Mouse (Mus musculus) kidney, adult 2 months (tissue): ENCODE measurements around the gene Srpk2. TPM values are rescaled to one million over a fixed set of nuclear protein-coding genes. Genes with fewer than 3 reads are reported as not detected.
A peak's percentile ranks its signal among the peaks of the same experiment; 100 is the strongest.
"Not testable (repeated sequence)": the region's sequence is repeated elsewhere in the genome, so short reads cannot be mapped to it uniquely, and the experiment has no call there.

ENCODE experiments used
- DNase-seq: peaks from one replicate; pipeline ENCODE4 v3.0.0; 2021
- H3K27ac ChIP-seq: fragments of 200-500 bp; 2 replicates; pipeline ENCODE4 v1.5.1; 2012; ENCODE audit warnings: low read depth, low read length, control low read depth, inconsistent platforms; ENCODE audit not compliant: insufficient read depth
- H3K27me3 ChIP-seq: fragments of 200-500 bp; replicated peaks from 2 replicates; pipeline ENCODE4 v1.6.1; 2012; ENCODE audit warnings: mild to moderate bottlenecking, moderate library complexity, low read length, inconsistent platforms; ENCODE audit not compliant: control insufficient read depth, insufficient read depth
- H3K36me3 ChIP-seq: fragments of 200-500 bp; 2 replicates; pipeline ENCODE4 v1.6.1; 2012; ENCODE audit warnings: mild to moderate bottlenecking, moderate library complexity, low read length, inconsistent platforms; ENCODE audit not compliant: control insufficient read depth, insufficient read depth
- H3K4me1 ChIP-seq: fragments of 200-500 bp; 2 replicates; pipeline ENCODE4 v1.6.1; 2011; ENCODE audit warnings: low read length; ENCODE audit not compliant: control insufficient read depth, insufficient read depth
- H3K4me3 ChIP-seq: fragments of 200-500 bp; 2 replicates; pipeline ENCODE4 v1.5.1; 2011; ENCODE audit warnings: mild to moderate bottlenecking, low read depth, low read length, control low read depth; ENCODE audit not compliant: insufficient read depth
- CTCF ChIP-seq: fragments of 200-500 bp; conservative IDR thresholded peaks from 2 replicates; pipeline ENCODE4 v1.5.1; 2011; ENCODE audit warnings: low read depth, mild to moderate bottlenecking, control low read depth, low read length, moderate library complexity, mixed read lengths; ENCODE audit not compliant: insufficient read depth, insufficient read length
- POLR2A ChIP-seq: fragments of 200-500 bp; IDR thresholded peaks from one replicate; pipeline ENCODE4 v1.6.1; 2011; ENCODE audit warnings: low read depth, low read length, control low read depth
- WGBS: fragments of 180-500 bp; shearing (Covaris S2); methylation state at CpG from one replicate; pipeline ENCODE4 v1.1.7; 2018; 5-methylcytosine and 5-hydroxymethylcytosine counted together
- polyA plus RNA-seq: library from polyadenylated mRNA; depleted of rRNA; stranded (reverse); fragments of >200 nt; gene quantifications from 2 replicates; pipeline ENCODE4 v1.2.3, GENCODE M21; 2012

Srpk2 gene
- polyA plus RNA-seq, 1 experiment, result 6.6 TPM

DNA sequence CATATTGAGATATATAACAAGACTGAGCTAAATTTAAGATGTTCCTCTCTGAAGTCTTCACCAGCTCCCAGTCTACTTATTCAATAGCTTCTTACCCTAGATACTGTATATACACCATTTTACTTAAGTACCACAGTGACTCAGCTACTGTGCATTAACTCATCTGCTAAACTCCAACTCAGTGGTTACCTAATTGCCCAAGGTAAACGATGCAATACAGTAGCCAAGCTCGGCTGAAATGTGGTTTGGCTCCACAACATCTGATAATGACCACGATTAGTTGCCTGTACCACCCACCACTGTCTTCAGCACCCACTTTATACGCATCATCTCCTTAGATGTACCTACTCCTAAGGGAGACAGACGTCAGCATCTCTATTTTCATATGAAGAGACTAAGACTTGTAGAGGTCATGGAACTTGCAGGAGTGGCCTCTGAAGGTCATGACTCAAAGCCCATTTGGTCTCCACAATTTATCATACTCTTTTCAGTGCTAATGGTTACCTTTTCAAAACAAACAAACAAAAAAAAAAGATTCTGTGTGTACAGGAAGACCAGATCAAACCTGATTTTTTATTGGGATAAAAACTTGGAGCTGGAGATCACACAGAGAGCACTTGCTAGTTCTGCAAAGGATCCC is 88.0 kb downstream of the Srpk2 start:
- no peak for TF ChIP-seq CTCF
- no peak for TF ChIP-seq POLR2A
- 72% methylated on average over 5 of the region's 5 CpGs for WGBS
- no peak overlapping the region for H3K4me3 ChIP-seq
- no peak for DNase-seq
- H3K36me3 ChIP-seq, result no peaks in the 10 kb centered on the region
- H3K4me1 ChIP-seq, result peaks cover 15% of the 10 kb centered on the region
- H3K27me3 ChIP-seq, result no peaks in the 10 kb centered on the region
- no peak overlapping the region for H3K27ac ChIP-seq

DNA sequence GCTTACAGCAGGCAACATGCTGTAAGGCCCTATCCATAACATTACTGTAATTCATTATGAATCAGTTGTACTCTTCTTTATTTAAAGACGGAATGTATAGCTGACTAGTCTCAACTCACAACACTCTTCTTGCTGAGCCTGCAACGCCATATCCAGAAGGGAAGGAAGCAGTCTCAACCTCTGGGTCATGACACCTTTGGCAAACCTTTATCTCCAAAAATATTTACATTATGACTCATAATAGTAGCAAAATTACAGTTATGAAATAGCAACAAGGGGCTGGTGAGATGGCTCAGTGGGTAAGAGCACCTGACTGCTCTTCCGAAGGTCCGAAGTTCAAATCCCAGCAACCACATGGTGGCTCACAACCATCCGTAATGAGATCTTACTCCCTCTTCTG is 94.1 kb downstream of the Srpk2 start:
- H3K27ac ChIP-seq, DNase-seq, H3K36me3 ChIP-seq, H3K4me3 ChIP-seq, H3K4me1 ChIP-seq, H3K27me3 ChIP-seq: not testable (repeated sequence)
- WGBS, result 87% methylated on average over 5 of the region's 5 CpGs

DNA sequence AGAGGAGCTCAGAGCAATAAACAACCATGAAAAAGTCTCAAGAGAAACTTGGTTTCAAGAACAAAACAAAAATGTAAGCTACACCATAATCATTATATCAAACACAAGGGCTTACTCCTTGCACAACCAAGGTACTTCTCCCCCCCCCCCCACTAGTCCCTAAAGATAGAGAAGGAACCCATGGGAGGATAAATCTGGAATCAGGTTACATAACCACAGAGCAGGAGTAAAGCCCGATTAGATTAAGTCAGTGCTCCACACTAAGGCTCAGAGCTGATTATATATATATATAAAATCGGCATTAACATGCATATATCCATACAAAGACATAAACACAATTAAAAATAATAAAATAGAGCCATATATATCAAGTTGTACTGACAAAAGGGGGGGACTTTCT is 96.8 kb downstream of the Srpk2 start:
- no peak for TF ChIP-seq CTCF
- TF ChIP-seq POLR2A, result no peak
- Histone ChIP-seq H3K27me3 (0 out of 2 replicates have a peak, but pooled peaks cover 1% of the 10 kb centered on the region), H3K4me3 (no peak overlapping the region), H3K4me1 (no peaks in the 10 kb centered on the region), H3K36me3 (no peaks in the 10 kb centered on the region), H3K27ac (no peak overlapping the region)
- WGBS, result 66% methylated on average over 2 of the region's 2 CpGs
- no peak for DNase-seq

DNA sequence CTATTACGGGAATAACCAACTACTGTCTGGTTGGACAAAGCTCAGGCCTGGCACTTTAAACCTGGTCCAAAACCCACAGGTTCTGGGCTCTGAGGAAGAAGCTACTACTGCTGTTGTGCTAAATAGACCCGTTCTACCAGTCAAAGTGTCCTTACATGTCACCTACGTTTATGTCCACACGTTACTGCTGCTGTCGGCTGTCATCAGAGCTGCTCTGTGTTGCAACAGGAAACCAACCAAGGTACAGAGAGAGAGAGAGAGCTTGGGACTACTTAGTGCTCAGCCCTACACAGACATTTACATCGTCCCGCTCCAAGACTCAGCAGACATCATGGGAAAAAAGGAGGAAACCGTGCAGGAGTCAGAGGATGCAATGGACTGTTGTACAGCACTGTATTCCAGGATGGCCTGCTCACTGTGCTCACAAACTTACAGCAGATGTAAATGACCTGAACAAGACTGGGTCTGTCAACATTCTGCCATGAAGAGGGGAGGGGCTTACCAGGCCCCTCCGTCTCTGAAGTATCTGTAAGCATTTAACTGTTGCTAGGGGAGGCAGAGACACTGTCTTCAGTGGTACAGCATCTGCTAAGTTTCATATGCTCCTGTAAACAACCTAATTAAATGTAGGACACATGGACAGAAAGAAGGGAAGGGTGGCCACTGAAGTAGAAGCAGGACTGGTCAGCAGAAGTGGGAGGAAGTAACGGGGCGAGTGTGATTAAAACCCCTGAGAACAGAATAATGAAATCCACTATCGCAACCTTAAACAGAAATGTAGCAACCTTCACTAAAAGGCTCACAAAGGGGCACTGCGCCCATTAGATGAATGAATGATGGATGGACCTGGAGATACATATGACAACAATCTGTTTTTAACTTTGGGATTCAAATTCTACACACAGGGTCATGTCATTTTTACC is 97.6 kb downstream of the Srpk2 start:
- 94% methylated on average over 13 of the region's 13 CpGs for WGBS
- no peak overlapping the region for H3K27ac ChIP-seq
- no peaks in the 10 kb centered on the region for H3K36me3 ChIP-seq
- no peak for TF ChIP-seq CTCF
- no peak for TF ChIP-seq POLR2A
- H3K4me3 ChIP-seq, result no peak overlapping the region
- DNase-seq, result no peak
- H3K27me3 ChIP-seq, result 0 out of 2 replicates have a peak, but pooled peaks cover 1% of the 10 kb centered on the region
- no peaks in the 10 kb centered on the region for H3K4me1 ChIP-seq

DNA sequence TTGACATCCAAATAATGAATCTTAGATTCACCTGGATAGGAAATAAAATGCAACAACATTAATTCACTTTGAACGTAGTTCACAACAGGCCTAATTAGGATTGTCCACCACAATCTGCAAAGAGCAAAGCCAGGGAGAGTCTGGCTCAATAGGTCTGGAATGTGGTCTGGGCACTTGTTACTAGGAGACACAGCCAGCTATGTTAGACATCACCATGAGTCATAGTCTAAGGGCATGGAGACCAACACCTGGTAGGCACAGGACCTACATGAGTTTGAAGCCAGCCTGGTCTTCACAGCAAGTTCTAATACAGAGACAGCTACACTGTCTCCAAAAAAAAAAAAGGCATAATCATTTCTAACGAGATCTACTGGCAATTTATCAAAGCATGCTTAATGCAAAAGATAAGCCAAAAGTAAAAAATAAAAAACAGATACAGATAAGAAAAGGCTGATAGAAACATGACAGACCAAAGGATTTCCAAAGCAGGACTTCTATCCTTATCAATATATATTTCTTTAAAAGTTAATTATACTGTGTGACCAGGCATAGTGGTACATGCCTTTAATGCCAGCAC is 102.8 kb downstream of the Srpk2 start:
- Histone ChIP-seq H3K27ac (no peak overlapping the region), H3K4me1 (peaks cover 20% of the 10 kb centered on the region), H3K4me3 (no peak overlapping the region), H3K36me3 (no peaks in the 10 kb centered on the region), H3K27me3 (no peaks in the 10 kb centered on the region)
- TF ChIP-seq POLR2A, result no peak
- TF ChIP-seq CTCF, result no peak
- peak; percentile 33 for DNase-seq
- 61% methylated on average over 2 of the region's 2 CpGs for WGBS

DNA sequence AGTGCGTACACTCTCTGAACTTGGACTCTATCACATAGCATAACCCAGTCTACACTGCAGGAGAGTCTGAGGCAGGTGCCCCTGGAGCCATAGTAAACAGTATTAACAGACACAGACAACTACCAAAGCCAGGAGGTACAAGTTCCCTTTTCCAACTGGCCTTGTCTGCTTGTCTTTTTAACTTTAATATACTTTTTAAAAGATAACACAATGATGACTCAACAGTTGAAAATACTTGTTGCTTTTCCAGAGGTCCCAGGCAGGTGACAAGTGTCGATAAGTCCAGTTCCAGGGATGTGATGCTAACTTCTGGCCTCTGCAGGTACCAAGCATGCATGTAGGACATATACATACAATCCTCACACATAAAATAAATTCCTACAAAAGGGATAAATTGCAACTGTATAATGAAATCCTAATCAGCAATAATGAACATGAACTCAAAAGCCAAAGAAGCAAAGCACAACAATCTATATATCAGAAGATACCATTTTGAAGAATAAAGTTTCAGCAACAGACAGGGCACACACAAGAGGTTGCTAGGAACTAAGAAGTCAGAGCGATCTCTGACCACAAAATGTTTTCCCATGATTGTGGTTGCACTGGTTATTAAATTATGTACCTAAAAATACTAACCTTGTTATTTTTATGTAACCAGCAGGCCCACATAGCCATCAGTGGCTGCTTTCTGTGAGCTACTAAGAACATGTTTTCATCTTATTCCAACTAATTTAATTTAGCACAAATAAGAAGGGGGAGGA is 105.1 kb downstream of the Srpk2 start:
- H3K27ac ChIP-seq, result no peak overlapping the region
- WGBS, result 76% methylated on average over 3 of the region's 3 CpGs
- no peak for TF ChIP-seq POLR2A
- TF ChIP-seq CTCF, result no peak
- H3K4me1 ChIP-seq, result peaks cover 20% of the 10 kb centered on the region
- no peak overlapping the region for H3K4me3 ChIP-seq
- no peaks in the 10 kb centered on the region for H3K27me3 ChIP-seq
- peak; percentile 33 for DNase-seq
- no peaks in the 10 kb centered on the region for H3K36me3 ChIP-seq
